Mouse (Mus musculus): ENCODE results near the gene Taok1. TPM values are rescaled to one million over a fixed set of nuclear protein-coding genes. Genes with fewer than 3 reads are reported as not detected.

Gene Taok1
- polyA plus RNA-seq, 1 experiment from 2014 or later, result 23.7 TPM

- Histone ChIP-seq H3K4me3 (no peak overlapping the region), H3K9ac (no peak overlapping the region), H3K4me2 (no peak overlapping the region), H3K36me3 (no peaks in the 10 kb centered on the region), H3K27ac (no peak overlapping the region), H3K4me1 (replicated peaks) (peaks cover 81% of the 10 kb centered on the region), H3K27me3 (no peaks in the 10 kb centered on the region), H3K9me3 (no peaks in the 10 kb centered on the region)
- ATAC-seq (ENCODE audit: low FRiP score), result no peak
- WGBS, result 66% methylated on average over 11 of the region's 11 CpGs
Measured at GRCm38 (mm10) chr11:77483510-77484255, 123.9 kb downstream of the Taok1 start.

- H3K9me3 ChIP-seq, result no peaks in the 10 kb centered on the region
- H3K4me2 ChIP-seq, result no peak overlapping the region
- H3K9ac ChIP-seq, result no peak overlapping the region
- no peak overlapping the region for H3K27ac ChIP-seq
- peaks cover 74% of the 10 kb centered on the region for H3K4me1 ChIP-seq (replicated peaks)
- H3K36me3 ChIP-seq, result no peaks in the 10 kb centered on the region
- no peak for ATAC-seq (ENCODE audit: low FRiP score)
- no peaks in the 10 kb centered on the region for H3K27me3 ChIP-seq
- no peak overlapping the region for H3K4me3 ChIP-seq
- 69% methylated on average over 3 of the region's 3 CpGs for WGBS
Measured at GRCm38 (mm10) chr11:77483043-77483442, 124.6 kb downstream of the Taok1 start.

Other genes with a start within 250 kb of the Taok1 start
- gene Coro6, start 145.4 kb downstream of the Taok1 start, polyA plus RNA-seq (2015; fragmentation: Nextera tagmentation; extraction: Ambion mirVana), result 0.12 and 0.19 TPM in 2 replicates
- 29.4 and 31.0 TPM in 2 replicates for gene Ankrd13b, start 118.1 kb downstream of the Taok1 start, polyA plus RNA-seq (2015; fragmentation: Nextera tagmentation; extraction: Ambion mirVana)
- gene Git1, start 114.3 kb downstream of the Taok1 start, polyA plus RNA-seq (2015; fragmentation: Nextera tagmentation; extraction: Ambion mirVana), result 14.3 and 15.1 TPM in 2 replicates
- 1.9 and 3.3 TPM in 2 replicates for gene Abhd15, start 92.7 kb downstream of the Taok1 start, polyA plus RNA-seq (2015; fragmentation: Nextera tagmentation; extraction: Ambion mirVana)
- 14.9 and 15.5 TPM in 2 replicates for gene Trp53i13, start 91.8 kb downstream of the Taok1 start, polyA plus RNA-seq (2015; fragmentation: Nextera tagmentation; extraction: Ambion mirVana)
- not detected in 2 replicates for gene Gm10392, start 88.6 kb downstream of the Taok1 start, polyA plus RNA-seq (2015; fragmentation: Nextera tagmentation; extraction: Ambion mirVana)
- gene Nufip2, start 78.3 kb upstream of the Taok1 start, polyA plus RNA-seq (2015; fragmentation: Nextera tagmentation; extraction: Ambion mirVana), result 4.2 and 4.6 TPM in 2 replicates
- gene Cryba1, start 117.5 kb upstream of the Taok1 start, polyA plus RNA-seq (2015; fragmentation: Nextera tagmentation; extraction: Ambion mirVana), result 1.2 and 1.6 TPM in 2 replicates
- 45.4 and 54.0 TPM in 2 replicates for gene Myo18a, start 155.4 kb upstream of the Taok1 start, polyA plus RNA-seq (2015; fragmentation: Nextera tagmentation; extraction: Ambion mirVana)
- 2.0 and 2.7 TPM in 2 replicates for gene Gm10277, start 179.9 kb upstream of the Taok1 start, polyA plus RNA-seq (2015; fragmentation: Nextera tagmentation; extraction: Ambion mirVana)

Data from hindbrain, embryonic 13.5 days (tissue).